Mouse (Mus musculus) CH12.LX (cell line): ENCODE data around the gene Dclre1b. TPM values are rescaled to one million over a fixed set of nuclear protein-coding genes. Genes with fewer than 3 reads are reported as not detected.

Experiments used
- DNase-seq: peaks from one replicate; pipeline ENCODE4 v3.0.0-alpha.2; 2013; ENCODE audit errors: extremely low read depth
- H3K27ac ChIP-seq: 2 replicates; pipeline ENCODE4 v1.5.1; 2012; ENCODE audit warnings: low read depth, mild to moderate bottlenecking, control low read depth, moderate library complexity; ENCODE audit not compliant: insufficient read depth
- H3K27me3 ChIP-seq: replicated peaks from 2 replicates; pipeline ENCODE3; 2012; ENCODE audit warnings: inconsistent platforms
- H3K36me3 ChIP-seq, 2 experiments: replicated peaks in 1 of 2; 2 replicates each; pipeline versions ENCODE3 to v1.6.1; 2012; ENCODE audit warnings: inconsistent platforms in 1 of 2, low read length in 1 of 2, mild to moderate bottlenecking in 1 of 2, mixed read lengths in 1 of 2, moderate library complexity in 1 of 2; ENCODE audit not compliant: control insufficient read depth in 1 of 2, insufficient read depth in 1 of 2
- H3K4me1 ChIP-seq, 2 experiments: 2 replicates each; pipeline ENCODE4 v1.6.1; 2012; ENCODE audit warnings: inconsistent platforms in 1 of 2, moderate library complexity in 1 of 2; ENCODE audit not compliant: insufficient read depth in 2 of 2, control insufficient read depth in 1 of 2
- H3K4me2 ChIP-seq: 2 replicates; pipeline ENCODE4 v1.6.1; 2012; ENCODE audit warnings: low read depth, mild to moderate bottlenecking, control low read depth; ENCODE audit not compliant: poor library complexity, insufficient read depth, severe bottlenecking
- H3K4me3 ChIP-seq, 3 experiments: fragments of 150-350 bp in 1 of 3; sonication (generic) in 1 of 3; replicated peaks in 1 of 3; 2 replicates each; pipeline versions ENCODE3 to v1.5.1; 2011 to 2012; ENCODE audit warnings: low read depth in 2 of 3, low read length in 2 of 3, mild to moderate bottlenecking in 2 of 3, moderate library complexity in 2 of 3, control low read depth in 1 of 3, improper control_type of control experiment in 1 of 3, inconsistent platforms in 1 of 3, mixed read lengths in 1 of 3; ENCODE audit not compliant: poor library complexity in 1 of 3
- H3K79me2 ChIP-seq: replicated peaks from 2 replicates; pipeline ENCODE4 v1.6.1; 2012; ENCODE audit warnings: mild to moderate bottlenecking, moderate library complexity; ENCODE audit not compliant: control insufficient read depth, poor library complexity, insufficient read depth, severe bottlenecking; ENCODE audit errors: extremely low read depth
- H3K9ac ChIP-seq: 2 replicates; pipeline ENCODE4 v1.6.1; 2012; ENCODE audit warnings: low read depth, mild to moderate bottlenecking, control low read depth, moderate library complexity; ENCODE audit not compliant: insufficient read depth
- H3K9me3 ChIP-seq: replicated peaks from 2 replicates; pipeline ENCODE3; 2012; ENCODE audit warnings: low read length, inconsistent platforms, mixed read lengths
- BHLHE40 ChIP-seq: IDR thresholded peaks from 2 replicates; pipeline ENCODE4 v1.6.1; 2011; ENCODE audit warnings: mild to moderate bottlenecking, low read depth, low read length, improper control_type of control experiment
- CHD1 ChIP-seq: IDR thresholded peaks from 2 replicates; pipeline ENCODE4 v1.6.1; 2012; ENCODE audit warnings: low read depth, low read length, improper control_type of control experiment, inconsistent platforms
- ELF1 ChIP-seq: IDR thresholded peaks from 2 replicates; pipeline ENCODE4 v1.6.1; 2014; ENCODE audit warnings: low read depth, mild to moderate bottlenecking, inconsistent platforms, low read length, improper control_type of control experiment
- EP300 ChIP-seq: IDR thresholded peaks from 2 replicates; pipeline ENCODE4 v1.6.1; 2011; ENCODE audit warnings: low read length, improper control_type of control experiment
- GABPA ChIP-seq: IDR thresholded peaks from 2 replicates; pipeline ENCODE4 v1.6.1; 2012; ENCODE audit warnings: low read depth, low read length, improper control_type of control experiment, inconsistent platforms; ENCODE audit not compliant: insufficient replicate concordance
- HCFC1 ChIP-seq: IDR thresholded peaks from 2 replicates; pipeline ENCODE4 v1.6.1; 2012; ENCODE audit warnings: low read depth, mild to moderate bottlenecking, inconsistent platforms, low read length, improper control_type of control experiment
- IRF4 ChIP-seq: IDR thresholded peaks from 2 replicates; pipeline ENCODE4 v1.6.1; 2014; ENCODE audit warnings: low read depth, mild to moderate bottlenecking, inconsistent platforms, low read length, improper control_type of control experiment
- MAFK ChIP-seq: IDR thresholded peaks from 2 replicates; pipeline ENCODE4 v1.6.1; 2011; ENCODE audit warnings: low read length, improper control_type of control experiment; ENCODE audit not compliant: insufficient replicate concordance
- MEF2A ChIP-seq: IDR thresholded peaks from 2 replicates; pipeline ENCODE4 v1.6.1; 2014; ENCODE audit warnings: low read depth, mild to moderate bottlenecking, inconsistent platforms, low read length, improper control_type of control experiment, borderline replicate concordance
- MXI1 ChIP-seq: IDR thresholded peaks from 2 replicates; pipeline ENCODE4 v1.6.1; 2011; ENCODE audit warnings: mild to moderate bottlenecking, low read depth, low read length, improper control_type of control experiment
- MYC ChIP-seq: IDR thresholded peaks from 2 replicates; pipeline ENCODE4 v1.6.1; 2011; ENCODE audit warnings: low read depth, mild to moderate bottlenecking, improper control_type of control experiment, low read length
- NRF1 ChIP-seq: IDR thresholded peaks from 2 replicates; pipeline ENCODE4 v1.6.1; 2014; ENCODE audit warnings: low read depth, mild to moderate bottlenecking, inconsistent platforms, low read length, improper control_type of control experiment, moderate library complexity
- PAX5 ChIP-seq: IDR thresholded peaks from 2 replicates; pipeline ENCODE4 v1.6.1; 2012; ENCODE audit warnings: low read length, inconsistent platforms, mixed read lengths
- POLR2A ChIP-seq: IDR thresholded peaks from 2 replicates; pipeline ENCODE4 v1.6.1; 2011; ENCODE audit warnings: low read depth, mild to moderate bottlenecking, improper control_type of control experiment, low read length
- RAD21 ChIP-seq: IDR thresholded peaks from 2 replicates; pipeline ENCODE4 v1.6.1; 2011; ENCODE audit warnings: low read depth, mild to moderate bottlenecking, low read length, improper control_type of control experiment, moderate library complexity
- RCOR1 ChIP-seq: conservative IDR thresholded peaks from 2 replicates; pipeline ENCODE4 v1.6.1; 2012; ENCODE audit warnings: low read depth, mild to moderate bottlenecking, inconsistent platforms, low read length, improper control_type of control experiment
- SIN3A ChIP-seq: IDR thresholded peaks from 2 replicates; pipeline ENCODE4 v1.6.1; 2012; ENCODE audit warnings: low read length, improper control_type of control experiment, inconsistent platforms
- SMC3 ChIP-seq: IDR thresholded peaks from 2 replicates; pipeline ENCODE4 v1.6.1; 2011; ENCODE audit warnings: low read depth, low read length, improper control_type of control experiment
- TBP ChIP-seq: conservative IDR thresholded peaks from 2 replicates; pipeline ENCODE4 v1.6.1; 2011; ENCODE audit warnings: low read depth, low read length, improper control_type of control experiment
- TCF12 ChIP-seq: IDR thresholded peaks from 2 replicates; pipeline ENCODE4 v1.6.1; 2014; ENCODE audit warnings: low read depth, mild to moderate bottlenecking, inconsistent platforms, low read length, improper control_type of control experiment
- UBTF ChIP-seq: IDR thresholded peaks from 2 replicates; pipeline ENCODE4 v1.6.1; 2012; ENCODE audit warnings: low read depth, mild to moderate bottlenecking, inconsistent platforms, low read length, improper control_type of control experiment, moderate library complexity
- USF1 ChIP-seq: IDR thresholded peaks from 2 replicates; pipeline ENCODE4 v1.6.1; 2014; ENCODE audit warnings: low read depth, mild to moderate bottlenecking, inconsistent platforms, low read length, improper control_type of control experiment
- USF2 ChIP-seq: conservative IDR thresholded peaks from 2 replicates; pipeline ENCODE4 v1.6.1; 2011; ENCODE audit warnings: low read depth, low read length, improper control_type of control experiment
- ZC3H11A ChIP-seq: IDR thresholded peaks from 2 replicates; pipeline ENCODE4 v1.6.1; 2012; ENCODE audit warnings: low read depth, mild to moderate bottlenecking, inconsistent platforms, low read length, improper control_type of control experiment
- ZMIZ1 ChIP-seq: IDR thresholded peaks from 2 replicates; pipeline ENCODE4 v1.6.1; 2012; ENCODE audit warnings: low read depth, mild to moderate bottlenecking, inconsistent platforms, low read length, improper control_type of control experiment
- ZNF384 ChIP-seq: IDR thresholded peaks from 2 replicates; pipeline ENCODE4 v1.6.1; 2012; ENCODE audit warnings: low read depth, low read length, improper control_type of control experiment, inconsistent platforms
- dilution Hi-C: fragments of 300-500 bp; cut with MboI; formaldehyde crosslinking; loops from 2 replicates; pipeline ENCODE4 v1.14.3; 2020; ENCODE audit warnings: low sequenced_read_pairs; ENCODE audit not compliant: extremely low pct_unique_long_range_greater_than_20kb, extremely low pct_ligation_motif_present
- in situ Hi-C: fragments of 300-500 bp; cut with MboI; formaldehyde crosslinking; loops from 3 replicates; pipeline ENCODE4 v1.14.3; 2019; ENCODE audit warnings: low sequenced_read_pairs, low pct_ligation_motif_present, low pct_unique_long_range_greater_than_20kb, mixed read lengths
- polyA plus RNA-seq: library from polyadenylated mRNA; unstranded; fragments of >175 nt; gene quantifications from 2 replicates; pipeline ENCODE4 v1.2.1, GENCODE M21; 2012; ENCODE audit warnings: low read depth; ENCODE audit not compliant: insufficient read length
- total RNA-seq, 2 experiments: library from RNA; depleted of rRNA; stranded (reverse); fragments of 300-350 nt in 1 of 2; fragments of >200 nt in 1 of 2; gene quantifications; 2 replicates each; pipeline ENCODE4 v1.2.3; 2012 to 2014

The Dclre1b gene
- total and polyA plus RNA-seq, 3 experiments = 10.2 to 32.2 (median 16.7) TPM

GRCm38 (mm10) chr3:103758456-103758855 lies 50.8 kb downstream of the Dclre1b start:
- Histone ChIP-seq H3K4me1 (no peaks in the 10 kb centered on the region; a peak in 1 of 4 replicates), H3K27ac (no peak overlapping the region), H3K36me3 (peaks cover 63 to 92% of the 10 kb centered on the region in 2 experiments), H3K4me2 (no peak overlapping the region), H3K9me3 (no peaks in the 10 kb centered on the region), H3K4me3 (no peak overlapping the region), H3K9ac (no peak overlapping the region), H3K27me3 (no peaks in the 10 kb centered on the region)
- no peak for DNase-seq
- dilution Hi-C loops = no loop called here
- in situ Hi-C loops = no loop called here
- TF ChIP-seq SIN3A (no peak), RCOR1 (no peak), CHD1 (no peak), HCFC1 (no peak), GABPA (no peak), SMC3 (no peak), ZC3H11A (no peak), NRF1 (no peak), RAD21 (no peak), POLR2A (no peak), TCF12 (no peak), IRF4 (no peak), EP300 (no peak), ZNF384 (no peak), UBTF (no peak)
- TF ChIP-seq, all 38 proteins: peak for 0
- H3K79me2 ChIP-seq = no peaks in the 10 kb centered on the region; the same call in 1 of the 2 replicates

GRCm38 (mm10) chr3:103756920-103757319 lies 52.3 kb downstream of the Dclre1b start:
- in situ Hi-C loops (no loop called here), dilution Hi-C loops (no loop called here)
- H3K27ac ChIP-seq = no peak overlapping the region
- no peak overlapping the region for H3K4me2 ChIP-seq
- no peaks in the 10 kb centered on the region; a peak in 1 of 4 replicates for H3K4me1 ChIP-seq
- peaks cover 66 to 92% of the 10 kb centered on the region in 2 experiments for H3K36me3 ChIP-seq
- TF ChIP-seq ZNF384 (no peak), PAX5 (no peak), SMC3 (no peak), MYC (no peak), ZMIZ1 (no peak), MAFK (no peak), USF1 (no peak), BHLHE40 (no peak), TBP (no peak), HCFC1 (no peak), ELF1 (no peak), MXI1 (no peak), MEF2A (no peak), USF2 (no peak), NRF1 (no peak), RAD21 (no peak)
- no peaks in the 10 kb centered on the region; the same call in 1 of the 2 replicates for H3K79me2 ChIP-seq
- H3K27me3 ChIP-seq = no peaks in the 10 kb centered on the region
- H3K4me3 ChIP-seq = no peak overlapping the region
- H3K9me3 ChIP-seq = no peaks in the 10 kb centered on the region
- no peak overlapping the region for H3K9ac ChIP-seq
- DNase-seq = no peak
